Mouse (Mus musculus) heart, embryonic 14.5 days (tissue): ENCODE results near the gene Ddx5. TPM values are rescaled to one million over a fixed set of nuclear protein-coding genes. Genes with fewer than 3 reads are reported as not detected.
A peak's percentile ranks its signal among the peaks of the same experiment; 100 is the strongest.

ENCODE experiments used
- ATAC-seq: fragments of 200-750 bp; cut with Nextera tagmentation; 2 replicates; pipeline ENCODE4 v1.8.0; 2017; ENCODE audit warnings: low read depth, moderate TSS enrichment; ENCODE audit not compliant: insufficient number of reproducible peaks, insufficient read depth, low FRiP score
- H3K27ac ChIP-seq, 2 experiments: fragments of 200-500 bp in 1 of 2; fragments of 300-500 bp in 1 of 2; sonication (generic) in 1 of 2; replicated peaks in 1 of 2; 2 replicates each; pipeline ENCODE4 v1.5.1; 2012 to 2014; ENCODE audit warnings: low read depth in 2 of 2, low read length in 2 of 2, control low read depth in 1 of 2, mild to moderate bottlenecking in 1 of 2, mixed read lengths in 1 of 2; ENCODE audit not compliant: control insufficient read depth in 1 of 2, insufficient read depth in 1 of 2
- H3K27me3 ChIP-seq: fragments of 300-500 bp; sonication (generic); 2 replicates; pipeline ENCODE4 v1.6.1; 2014; ENCODE audit warnings: mild to moderate bottlenecking, low read length, control low read depth; ENCODE audit not compliant: control insufficient read depth, insufficient read depth
- H3K36me3 ChIP-seq: fragments of 300-500 bp; sonication (generic); 2 replicates; pipeline ENCODE4 v1.6.1; 2014; ENCODE audit warnings: mild to moderate bottlenecking, control low read depth, low read length, mixed read lengths; ENCODE audit not compliant: control insufficient read depth, insufficient read depth
- H3K4me1 ChIP-seq, 2 experiments: fragments of 200-500 bp in 1 of 2; fragments of 300-500 bp in 1 of 2; sonication (generic) in 1 of 2; 2 replicates each; pipeline ENCODE4 v1.6.1; 2012 to 2014; ENCODE audit warnings: low read length in 2 of 2, control low read depth in 1 of 2, mixed read lengths in 1 of 2; ENCODE audit not compliant: control insufficient read depth in 2 of 2, insufficient read depth in 2 of 2
- H3K4me2 ChIP-seq: fragments of 300-500 bp; sonication (generic); 2 replicates; pipeline ENCODE4 v1.6.1; 2014; ENCODE audit warnings: mild to moderate bottlenecking, low read length
- H3K4me3 ChIP-seq, 2 experiments: fragments of 200-500 bp in 1 of 2; fragments of 300-500 bp in 1 of 2; sonication (generic) in 1 of 2; 2 replicates each; pipeline ENCODE4 v1.5.1; 2012 to 2014; ENCODE audit warnings: low read length in 2 of 2, mild to moderate bottlenecking in 2 of 2, control low read depth in 1 of 2, low read depth in 1 of 2, moderate library complexity in 1 of 2; ENCODE audit not compliant: control insufficient read depth in 1 of 2, insufficient read depth in 1 of 2
- H3K9ac ChIP-seq: fragments of 300-500 bp; sonication (generic); 2 replicates; pipeline ENCODE4 v1.6.1; 2014; ENCODE audit warnings: mild to moderate bottlenecking, low read length
- H3K9me3 ChIP-seq: fragments of 300-500 bp; sonication (generic); 2 replicates; pipeline ENCODE4 v1.6.1; 2016; ENCODE audit warnings: low read length, control low read depth; ENCODE audit not compliant: control insufficient read depth
- WGBS: fragments of 180-500 bp; shearing (Covaris S2); extraction: QIAGEN DNeasy Blood & Tissue Kit; methylation state at CpG from one replicate; pipeline ENCODE4 v1.1.7; 2014; 5-methylcytosine and 5-hydroxymethylcytosine counted together
- microRNA-seq: library from miRNA; unstranded; fragments of <30 nt; microRNA quantifications from one replicate; pipeline ENCODE4, GENCODE M21; 2016
- polyA plus RNA-seq: library from polyadenylated mRNA; unstranded; fragments of >200 nt; fragmentation: Nextera tagmentation; extraction: Ambion mirVana; gene quantifications from 2 replicates; pipeline ENCODE4 v1.2.1, GENCODE M21; 2014

Gene Ddx5
- polyA plus RNA-seq, 1 experiment from 2014 or later, result 251 TPM

DNA sequence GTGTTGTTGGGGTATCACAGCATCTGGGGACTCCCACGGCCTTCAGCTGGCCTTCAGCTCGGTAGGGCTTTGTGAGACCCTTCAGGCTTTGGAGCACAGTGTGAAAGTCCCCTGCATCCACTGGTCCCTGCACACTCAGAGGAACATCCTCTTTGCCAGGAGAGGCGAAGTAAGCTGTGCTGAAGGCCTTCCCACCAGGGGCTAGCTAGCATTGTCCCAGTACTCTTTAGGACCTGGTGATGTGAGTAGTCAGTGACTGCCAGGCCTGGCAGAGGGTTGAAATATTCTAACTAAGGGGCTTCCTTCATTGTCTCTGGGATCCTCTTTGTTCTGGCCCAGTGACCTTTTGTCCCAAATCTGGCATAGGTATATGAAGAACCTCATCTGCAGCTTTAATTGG, 52.4 kb downstream of the Ddx5 start:
- no peak overlapping the region for H3K9ac ChIP-seq
- no peak for ATAC-seq
- H3K27ac ChIP-seq, result peak overlapping the region; percentile 28 to 62; a peak in 2 of 4 replicates
- no peaks in the 10 kb centered on the region for H3K36me3 ChIP-seq
- H3K4me1 ChIP-seq, result peaks cover 3% of the 10 kb centered on the region in 2 experiments; a peak in 1 of 4 replicates
- no peak overlapping the region for H3K4me2 ChIP-seq
- H3K9me3 ChIP-seq, result no peaks in the 10 kb centered on the region
- no peak overlapping the region for H3K4me3 ChIP-seq
- 88% methylated on average over 3 of the region's 3 CpGs for WGBS
- H3K27me3 ChIP-seq, result no peaks in the 10 kb centered on the region

- peak overlapping the region; percentile 28 for H3K4me2 ChIP-seq
- H3K9ac ChIP-seq, result peak overlapping the region; percentile 27; the same call in 1 of the 2 replicates
- H3K27me3 ChIP-seq, result no peaks in the 10 kb centered on the region
- no peaks in the 10 kb centered on the region for H3K36me3 ChIP-seq
- H3K4me3 ChIP-seq, result no peak overlapping the region
- peak; percentile 77 for ATAC-seq
- peaks cover 6% of the 10 kb centered on the region; the same call in 1 of the 2 replicates for H3K9me3 ChIP-seq
- H3K27ac ChIP-seq, result peak overlapping the region; percentile 83 to 91
- H3K4me1 ChIP-seq, result peaks cover 18 to 33% of the 10 kb centered on the region in 2 experiments
- WGBS, result 3% methylated on average over 4 of the region's 4 CpGs
Observed at GRCm38 (mm10) chr11:106730714-106731113, 58.3 kb downstream of the Ddx5 start.

Small RNAs within 50 kb of the gene (microRNA-seq; reads per million reads assigned to microRNA genes)
- gene Gm25994, result not detected
- gene Mir3064, result 7.3 reads per million, percentile 19 among the genes with 10 or more reads in this experiment

Other genes with a start within 250 kb of the Ddx5 start
- 13.5 and 14.4 TPM in 2 replicates for gene Tex2, start 175.8 kb downstream of the Ddx5 start, polyA plus RNA-seq
- 69.9 and 79.5 TPM in 2 replicates for gene Pecam1, start 38.6 kb downstream of the Ddx5 start, polyA plus RNA-seq
- gene Milr1, start 38.0 kb downstream of the Ddx5 start, polyA plus RNA-seq, result 1.6 and 2.0 TPM in 2 replicates
- 7.4 and 10.0 TPM in 2 replicates for gene Polg2, start 9.6 kb downstream of the Ddx5 start, polyA plus RNA-seq
- 12.9 and 14.4 TPM in 2 replicates for gene Cep95, start 67 bp upstream of the Ddx5 start, polyA plus RNA-seq
- gene Smurf2, start 131.5 kb upstream of the Ddx5 start, polyA plus RNA-seq, result 16.5 and 17.4 TPM in 2 replicates
- 228 and 258 TPM in 2 replicates for gene Kpna2, start 210.4 kb upstream of the Ddx5 start, polyA plus RNA-seq
- gene 1810010H24Rik, start 236.5 kb upstream of the Ddx5 start, polyA plus RNA-seq, result 3.1 and 4.1 TPM in 2 replicates